Mouse (Mus musculus) limb, embryonic 14.5 days (tissue): ENCODE results near the gene B9d1. TPM values are rescaled to one million over a fixed set of nuclear protein-coding genes. Genes with fewer than 3 reads are reported as not detected.

Source experiments
- ATAC-seq: fragments of 200-750 bp; cut with Nextera tagmentation; 2 replicates; pipeline ENCODE4 v1.8.0; 2017; ENCODE audit warnings: low read depth, moderate number of reproducible peaks, moderate TSS enrichment; ENCODE audit not compliant: low FRiP score
- DNase-seq: peaks from one replicate; pipeline ENCODE4 v3.0.0-alpha.2; 2015; ENCODE audit warnings: low spot score
- H3K27ac ChIP-seq: fragments of 300-500 bp; sonication (generic); replicated peaks from 2 replicates; pipeline ENCODE4 v1.5.1; 2014; ENCODE audit warnings: low read depth, mild to moderate bottlenecking, low read length, moderate library complexity, mixed read lengths
- H3K27me3 ChIP-seq: fragments of 300-500 bp; sonication (generic); 2 replicates; pipeline ENCODE4 v1.6.1; 2014; ENCODE audit warnings: low read length, mixed read lengths; ENCODE audit not compliant: control insufficient read depth, insufficient read depth
- H3K36me3 ChIP-seq: fragments of 300-500 bp; sonication (generic); 2 replicates; pipeline ENCODE4 v1.6.1; 2014; ENCODE audit warnings: mild to moderate bottlenecking, low read length, moderate library complexity, mixed read lengths; ENCODE audit not compliant: control insufficient read depth, insufficient read depth
- H3K4me1 ChIP-seq: fragments of 300-500 bp; sonication (generic); 2 replicates; pipeline ENCODE4 v1.6.1; 2014; ENCODE audit warnings: antibody characterized with exemption, low read length, mixed read lengths; ENCODE audit not compliant: control insufficient read depth, insufficient read depth
- H3K4me2 ChIP-seq: fragments of 300-500 bp; sonication (generic); replicated peaks from 2 replicates; pipeline ENCODE4 v1.6.1; 2014; ENCODE audit warnings: low read depth, mild to moderate bottlenecking, low read length, moderate library complexity; ENCODE audit not compliant: severe bottlenecking
- H3K4me3 ChIP-seq: fragments of 300-500 bp; sonication (generic); replicated peaks from 2 replicates; pipeline ENCODE4 v1.5.1; 2014; ENCODE audit warnings: low read length
- H3K9ac ChIP-seq: fragments of 300-500 bp; sonication (generic); 2 replicates; pipeline ENCODE4 v1.6.1; 2014; ENCODE audit warnings: mild to moderate bottlenecking, low read depth, low read length, moderate library complexity; ENCODE audit not compliant: severe bottlenecking
- H3K9me3 ChIP-seq: fragments of 300-500 bp; sonication (generic); 2 replicates; pipeline ENCODE4 v1.6.1; 2016; ENCODE audit warnings: low read length; ENCODE audit not compliant: control insufficient read depth
- POLR2A ChIP-seq: fragments of 200-500 bp; IDR thresholded peaks from 2 replicates; pipeline ENCODE4 v1.8.0; 2012; ENCODE audit warnings: inconsistent platforms, mild to moderate bottlenecking, moderate library complexity, borderline replicate concordance; ENCODE audit not compliant: insufficient read depth, insufficient read length; ENCODE audit errors: extremely low read depth
- WGBS: fragments of 180-500 bp; shearing (Covaris S2); extraction: QIAGEN DNeasy Blood & Tissue Kit; methylation state at CpG from one replicate; pipeline ENCODE4 v1.1.7; 2014; 5-methylcytosine and 5-hydroxymethylcytosine counted together
- polyA plus RNA-seq, 2 experiments: library from polyadenylated mRNA; depleted of rRNA in 1 of 2; stranded (reverse) in 1 of 2; unstranded in 1 of 2; fragments of >200 nt; fragmentation: Nextera tagmentation in 1 of 2; extraction: Ambion mirVana in 1 of 2; gene quantifications; 2 replicates each; pipeline versions ENCODE4 v1.2.1 to v1.2.3; 2012 to 2014

B9d1 gene
- polyA plus RNA-seq, 2 experiments: 28.2 to 37.2 TPM

DNA sequence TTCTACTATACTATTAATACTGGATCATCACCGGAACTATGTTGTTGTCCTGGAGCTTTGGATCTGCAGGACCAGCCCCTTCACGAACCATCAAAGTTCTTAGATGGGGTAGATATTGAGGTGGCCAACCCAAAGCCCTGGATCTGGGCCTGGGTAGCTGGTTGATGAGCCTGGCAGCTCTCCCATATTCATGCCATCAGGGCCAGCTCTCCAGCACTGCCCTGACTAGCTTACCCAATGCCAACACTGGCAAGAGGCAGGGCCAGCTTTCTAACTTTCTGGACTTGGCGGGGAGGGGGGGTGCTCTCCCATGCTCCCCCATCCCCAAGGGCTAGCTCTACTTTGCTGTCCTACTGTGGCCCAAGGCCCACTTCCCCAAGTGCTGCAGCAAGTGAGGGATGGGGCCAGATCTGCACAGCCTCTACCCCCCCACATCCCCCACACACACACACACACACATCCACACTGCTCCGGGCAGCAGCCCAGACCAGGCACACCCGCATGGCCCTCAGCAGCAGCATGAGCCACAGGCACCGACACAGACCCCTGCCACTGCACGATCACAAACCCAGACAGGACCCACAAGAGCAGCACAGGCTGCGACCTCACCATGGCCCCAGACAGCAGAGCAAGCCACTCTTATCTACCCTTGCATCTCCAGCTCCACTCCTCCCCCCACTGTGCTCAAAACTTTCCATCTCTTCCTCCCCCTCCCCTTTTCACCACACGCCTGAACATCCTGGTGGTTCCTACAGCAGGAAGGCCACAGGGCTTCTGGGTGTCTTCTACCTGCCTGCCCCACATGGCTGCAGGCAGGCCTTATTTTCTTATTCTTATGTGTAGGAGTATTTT lies 23.5 kb upstream of the B9d1 start:
- WGBS: 54% methylated on average over 9 of the region's 9 CpGs
- DNase-seq (no peak), ATAC-seq (no peak)
- no peak overlapping the region for H3K4me2 ChIP-seq
- H3K36me3 ChIP-seq: no peaks in the 10 kb centered on the region
- H3K27me3 ChIP-seq: no peaks in the 10 kb centered on the region
- no peaks in the 10 kb centered on the region for H3K9me3 ChIP-seq
- H3K9ac ChIP-seq: no peak overlapping the region
- no peak for TF ChIP-seq POLR2A
- no peak overlapping the region for H3K4me3 ChIP-seq
- peaks cover 37% of the 10 kb centered on the region for H3K4me1 ChIP-seq
- no peak overlapping the region for H3K27ac ChIP-seq

DNA sequence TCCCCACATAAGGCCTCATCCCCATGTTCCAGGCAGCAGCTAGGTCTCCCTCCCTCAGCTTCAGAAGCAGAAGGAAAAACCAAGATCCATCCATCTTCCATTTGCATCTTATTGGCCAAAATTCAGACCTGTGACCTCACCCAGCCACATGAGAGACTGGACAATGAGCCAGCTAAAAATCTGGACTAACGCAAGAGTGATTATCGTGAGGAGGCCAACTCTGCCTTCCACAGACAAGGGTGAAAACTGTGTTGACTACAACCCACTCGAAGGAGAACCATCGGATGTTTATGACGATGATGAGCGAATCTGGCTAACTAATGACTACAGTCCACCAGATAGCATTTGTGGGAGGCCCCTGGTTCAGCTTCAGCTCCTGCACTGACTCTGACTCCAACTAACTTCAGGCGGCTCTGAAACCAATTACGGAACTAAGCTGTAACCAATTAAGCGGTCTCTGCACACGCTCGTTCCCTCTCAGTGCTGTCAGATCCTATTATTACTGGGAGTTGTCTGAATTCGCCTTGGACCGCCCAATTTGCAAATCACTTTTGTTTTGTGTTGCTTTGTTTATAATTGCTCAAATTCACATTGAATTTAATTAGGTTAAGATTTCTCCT lies 21.6 kb upstream of the B9d1 start:
- 38% methylated on average over 13 of the region's 13 CpGs for WGBS
- no peak for TF ChIP-seq POLR2A
- Histone ChIP-seq H3K4me1 (peaks cover 47% of the 10 kb centered on the region), H3K27ac (peak overlapping the region; percentile 98), H3K9me3 (no peaks in the 10 kb centered on the region), H3K9ac (no peak overlapping the region), H3K27me3 (no peaks in the 10 kb centered on the region), H3K4me2 (no peak overlapping the region), H3K4me3 (no peak overlapping the region), H3K36me3 (peaks cover 13% of the 10 kb centered on the region)
- ATAC-seq (no peak), DNase-seq (peak; percentile 37)

DNA sequence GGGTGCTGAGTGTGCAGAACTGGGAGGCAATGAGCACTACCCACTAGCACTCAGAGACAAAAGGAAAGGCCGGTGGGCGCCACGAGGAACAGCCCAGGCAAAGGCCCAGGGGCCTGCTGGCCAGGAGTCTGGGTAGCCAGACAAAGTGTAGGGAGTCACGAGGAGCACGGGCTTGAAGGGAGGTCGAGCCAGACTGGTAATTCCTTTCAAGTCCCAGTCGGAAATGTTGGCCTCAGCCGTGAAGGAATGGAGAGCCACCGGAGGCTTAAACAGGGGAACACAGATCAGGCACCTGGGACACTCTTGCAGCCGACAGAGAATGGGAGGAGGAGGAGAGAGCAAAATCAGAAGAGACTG lies 20.7 kb upstream of the B9d1 start:
- H3K27ac ChIP-seq: peak overlapping the region; percentile 98
- no peaks in the 10 kb centered on the region for H3K27me3 ChIP-seq
- peak overlapping the region; percentile 66 for H3K9ac ChIP-seq
- H3K4me2 ChIP-seq: peak overlapping the region; percentile 86
- H3K4me1 ChIP-seq: peaks cover 47% of the 10 kb centered on the region
- 7% methylated on average over 10 of the region's 10 CpGs for WGBS
- peak overlapping the region; percentile 50 for H3K4me3 ChIP-seq
- DNase-seq: no peak
- peaks cover 21% of the 10 kb centered on the region for H3K36me3 ChIP-seq
- H3K9me3 ChIP-seq: no peaks in the 10 kb centered on the region
- no peak for ATAC-seq
- TF ChIP-seq POLR2A: 0 out of 2 replicates have a peak, but pooled peaks have one; percentile 19

DNA sequence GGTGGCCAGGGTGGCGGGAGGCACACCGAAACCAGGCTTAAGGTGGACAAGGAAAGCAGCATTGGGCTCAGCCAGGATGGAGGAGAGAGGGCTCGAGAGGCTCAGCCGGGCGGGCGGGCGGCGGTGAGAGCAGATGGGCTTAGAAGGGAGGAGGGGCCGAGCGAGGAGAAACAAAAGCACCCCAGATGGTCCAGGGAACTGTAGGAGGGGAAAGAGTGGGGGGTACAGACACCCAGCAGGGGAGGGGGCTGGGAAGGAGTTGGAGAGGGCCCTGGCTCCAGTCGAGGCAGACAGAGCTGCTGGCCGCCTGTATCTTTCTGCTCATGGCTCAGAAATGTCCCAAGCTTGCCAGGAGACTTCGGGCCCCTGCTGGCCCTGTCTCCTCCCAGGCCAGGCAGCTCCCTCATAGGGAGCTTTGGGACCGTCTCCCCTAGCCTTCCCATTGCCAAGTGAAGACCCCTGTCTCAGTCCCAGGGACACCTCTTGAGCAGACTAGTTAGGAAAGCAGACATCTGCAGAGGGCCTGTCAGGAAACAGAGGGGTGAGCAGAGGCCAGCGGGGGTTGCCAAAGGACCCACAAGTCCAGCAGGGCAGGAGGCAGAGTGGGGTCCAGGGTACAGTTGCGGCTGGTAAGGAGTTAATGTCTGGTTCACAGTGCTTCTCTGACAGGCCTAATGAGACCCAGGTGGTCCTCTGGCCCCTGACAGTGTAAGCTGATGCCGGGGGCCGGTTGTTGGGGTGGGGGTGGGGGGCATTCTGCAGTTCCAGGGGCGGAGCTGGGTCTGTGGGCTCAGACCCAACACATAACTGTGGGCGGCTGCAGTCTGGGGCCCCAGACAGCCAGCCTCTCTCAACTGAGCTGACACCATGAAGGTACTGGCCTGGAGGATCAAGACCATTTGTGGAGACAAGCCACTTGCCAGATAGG lies 20.1 kb upstream of the B9d1 start, which contains the start of gene Mfap4:
TSS of gene Mfap4 (plus strand) at position 819 of the 928 bp plus-strand sequence.
- Histone ChIP-seq H3K36me3 (peaks cover 27% of the 10 kb centered on the region), H3K4me3 (peak within 1 kb of the TSS; percentile 50), H3K27me3 (no peaks in the 10 kb centered on the region), H3K9ac (peak within 1 kb of the TSS; percentile 66), H3K27ac (peak within 1 kb of the TSS; percentile 98), H3K4me2 (peak within 1 kb of the TSS; percentile 86), H3K4me1 (peaks cover 47% of the 10 kb centered on the region), H3K9me3 (no peaks in the 10 kb centered on the region)
- 2% methylated on average over 20 of the region's 20 CpGs for WGBS
- ATAC-seq (peak; percentile 92), DNase-seq (peak; percentile 92)
- peak; percentile 80; the same call in 1 of the 2 replicates for TF ChIP-seq POLR2A
